Mouse (Mus musculus): ENCODE measurements at regions not wholly inside any gene's neighbourhood (a gene's known extent, or its start where the extent isn't known, plus 50 kb on each side); places are given as distances from the start of the nearest gene placed in this dataset.
A peak's percentile ranks its signal among the peaks of the same experiment; 100 is the strongest.

DNA sequence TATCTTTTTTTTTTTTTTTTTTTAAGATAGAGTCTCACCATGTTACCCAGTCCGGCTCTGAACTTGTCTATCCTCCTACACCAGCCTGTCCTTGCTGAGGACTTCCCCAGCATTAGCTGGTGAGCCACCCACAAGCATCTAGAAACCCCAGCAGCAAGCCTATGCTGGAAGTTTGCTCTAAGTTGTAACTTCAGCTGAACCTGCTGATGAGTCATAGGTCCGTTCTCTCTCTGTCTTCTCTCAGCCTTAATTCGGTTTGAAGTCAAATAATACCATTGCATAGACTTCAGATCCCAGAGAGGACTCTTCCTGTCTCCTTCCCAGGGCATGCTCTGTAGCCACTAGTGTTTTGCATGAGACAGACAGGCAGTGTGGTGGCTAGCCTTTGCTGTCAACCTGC is 68.3 kb upstream of the Myrip start:
- no peak for DNase-seq

DNA sequence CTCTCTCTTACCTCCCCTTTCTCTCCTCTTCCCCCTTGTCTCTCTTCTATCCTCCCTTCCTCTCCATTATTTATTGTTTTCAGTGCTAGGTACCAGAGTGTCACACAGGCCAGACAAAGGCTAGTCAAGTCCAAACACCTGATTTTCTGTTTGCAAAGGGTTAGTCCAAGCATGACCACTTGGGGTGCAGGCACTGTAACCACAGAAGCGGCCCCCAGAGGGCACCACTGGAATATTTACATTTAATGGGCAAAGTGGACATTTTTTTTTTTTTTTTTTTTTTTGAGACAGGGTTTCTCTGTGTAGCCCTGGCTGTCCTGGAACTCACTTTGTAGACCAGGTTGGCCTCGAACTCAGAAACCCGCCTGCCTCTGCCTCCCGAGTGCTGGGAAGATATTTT is 66.3 kb upstream of the Myrip start:
- peak; percentile 28 for DNase-seq

GRCm38 (mm10) chr9:120245444-120245843 is 55.9 kb upstream of the Myrip start:
- DNase-seq = no peak

DNA sequence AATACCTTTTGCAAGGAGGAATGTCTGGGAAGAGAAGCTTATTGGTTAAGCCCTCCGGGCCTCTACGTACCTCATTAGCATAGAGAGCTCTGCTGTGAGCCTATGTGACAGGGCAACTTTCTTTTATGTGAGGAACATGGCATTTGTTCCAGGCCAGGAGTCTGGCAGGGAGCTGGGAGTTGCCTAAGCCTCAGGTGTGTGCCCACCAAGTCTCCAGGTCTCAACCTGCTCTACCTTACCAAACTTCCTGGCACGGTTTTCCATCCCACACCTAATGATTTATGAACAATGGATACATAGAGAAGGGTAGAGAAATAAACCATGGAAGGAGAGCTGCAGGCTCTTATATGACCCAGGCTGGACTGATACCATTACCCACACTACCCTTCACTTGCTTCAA is 52.6 kb upstream of the Myrip start:
- no peak for DNase-seq
